Mouse (Mus musculus) embryo, embryonic 11.5 days (tissue): Measurements from ENCODE around the gene Fads2.
"Not testable (repeated sequence)": the region's sequence is repeated elsewhere in the genome, so short reads cannot be mapped to it uniquely, and the experiment has no call there.

Source experiments
- DNase-seq: peaks from one replicate; pipeline ENCODE4 v3.0.0-alpha.2; 2012; ENCODE audit warnings: low read depth, low spot score

The Fads2 gene

GRCm38 (mm10) chr19:10101341-10102053, at the start of gene Fads2:
Fads2 (minus strand) TSS chr19:10101746.
- DNase-seq: peak; percentile 90

GRCm38 (mm10) chr19:10149189-10149588, 47.6 kb upstream of the Fads2 start:
- DNase-seq: no peak

- no peak for DNase-seq
Measured at GRCm38 (mm10) chr19:10148555-10148954, 47.0 kb upstream of the Fads2 start.

GRCm38 (mm10) chr19:10144464-10144863, 42.9 kb upstream of the Fads2 start:
- DNase-seq: no peak

- DNase-seq: no peak
Measured at GRCm38 (mm10) chr19:10143667-10144066, 42.1 kb upstream of the Fads2 start.

GRCm38 (mm10) chr19:10139736-10140135, 38.2 kb upstream of the Fads2 start:
- no peak for DNase-seq

- DNase-seq: no peak
Measured at GRCm38 (mm10) chr19:10137423-10137822, 35.9 kb upstream of the Fads2 start.

GRCm38 (mm10) chr19:10134692-10135091, 33.1 kb upstream of the Fads2 start:
- DNase-seq: no peak

GRCm38 (mm10) chr19:10129547-10129946, 28.0 kb upstream of the Fads2 start:
- DNase-seq: not testable (repeated sequence)

GRCm38 (mm10) chr19:10126479-10127250, 25.1 kb upstream of the Fads2 start:
- DNase-seq: no peak

- no peak for DNase-seq
Measured at GRCm38 (mm10) chr19:10123892-10124634, 22.5 kb upstream of the Fads2 start.

GRCm38 (mm10) chr19:10122021-10122631, 20.6 kb upstream of the Fads2 start:
- no peak for DNase-seq

- no peak for DNase-seq
Measured at GRCm38 (mm10) chr19:10116641-10117040, 15.1 kb upstream of the Fads2 start.

- DNase-seq: no peak
Measured at GRCm38 (mm10) chr19:10115373-10116158, 14.0 kb upstream of the Fads2 start.

- DNase-seq: no peak
Measured at GRCm38 (mm10) chr19:10112956-10113355, 11.4 kb upstream of the Fads2 start.

- no peak for DNase-seq
Measured at GRCm38 (mm10) chr19:10108666-10109065, 7.1 kb upstream of the Fads2 start.

GRCm38 (mm10) chr19:10108129-10108528, 6.6 kb upstream of the Fads2 start:
- DNase-seq: no peak

GRCm38 (mm10) chr19:10107051-10107611, 5.6 kb upstream of the Fads2 start:
- DNase-seq: no peak

- DNase-seq: no peak
Measured at GRCm38 (mm10) chr19:10106634-10107033, 5.1 kb upstream of the Fads2 start.

GRCm38 (mm10) chr19:10105034-10105493, 3.5 kb upstream of the Fads2 start:
- DNase-seq: no peak

- DNase-seq: no peak
Measured at GRCm38 (mm10) chr19:10104234-10104633, 2.7 kb upstream of the Fads2 start.
